Mouse (Mus musculus) MEL (cell line): Measurements from ENCODE around the gene Gdpd3. TPM values are rescaled to one million over a fixed set of nuclear protein-coding genes. Genes with fewer than 3 reads are reported as not detected.
"Not testable (repeated sequence)": the region's sequence is repeated elsewhere in the genome, so short reads cannot be mapped to it uniquely, and the experiment has no call there.

Experiments used
- DNase-seq: peaks from one replicate; pipeline ENCODE4 v3.0.0; 2011; ENCODE audit warnings: low read depth, low spot score
- H3K27ac ChIP-seq: 2 replicates; pipeline ENCODE4 v1.5.1; 2012; ENCODE audit warnings: low read depth, mild to moderate bottlenecking, control low read depth, low read length, moderate library complexity; ENCODE audit not compliant: control insufficient read depth
- H3K27me3 ChIP-seq, 2 experiments: fragments of 150-350 bp in 1 of 2; sonication (generic) in 1 of 2; 2 replicates each; pipeline ENCODE4 v1.6.1; 2012; ENCODE audit warnings: low read length in 2 of 2, mild to moderate bottlenecking in 2 of 2, improper control_type of control experiment in 1 of 2, moderate library complexity in 1 of 2; ENCODE audit not compliant: insufficient read depth in 2 of 2, control insufficient read depth in 1 of 2
- H3K36me3 ChIP-seq, 2 experiments: 2 replicates each; pipeline ENCODE4 v1.6.1; 2012 to 2014; ENCODE audit warnings: low read length in 2 of 2, improper control_type of control experiment in 1 of 2, inconsistent platforms in 1 of 2, mild to moderate bottlenecking in 1 of 2; ENCODE audit not compliant: insufficient read depth in 2 of 2, control insufficient read depth in 1 of 2
- H3K4me1 ChIP-seq, 2 experiments: fragments of 150-350 bp in 1 of 2; sonication (generic) in 1 of 2; 2 replicates each; pipeline ENCODE4 v1.6.1; 2012; ENCODE audit warnings: low read length in 2 of 2, improper control_type of control experiment in 1 of 2, mild to moderate bottlenecking in 1 of 2; ENCODE audit not compliant: insufficient read depth in 2 of 2, control insufficient read depth in 1 of 2
- H3K4me3 ChIP-seq, 2 experiments: fragments of 150-350 bp in 1 of 2; sonication (generic) in 1 of 2; 2 replicates each; pipeline ENCODE4 v1.5.1; 2012; ENCODE audit warnings: low read depth in 2 of 2, low read length in 2 of 2, mild to moderate bottlenecking in 2 of 2, moderate library complexity in 2 of 2, control low read depth in 1 of 2, improper control_type of control experiment in 1 of 2; ENCODE audit not compliant: control insufficient read depth in 1 of 2, insufficient read depth in 1 of 2
- H3K79me2 ChIP-seq: 2 replicates; pipeline ENCODE4 v1.6.1; 2012; ENCODE audit warnings: mild to moderate bottlenecking, low read length, moderate library complexity; ENCODE audit not compliant: control insufficient read depth, poor library complexity, insufficient read depth
- H3K9ac ChIP-seq: 2 replicates; pipeline ENCODE4 v1.6.1; 2012; ENCODE audit warnings: low read depth, mild to moderate bottlenecking, control low read depth, low read length, moderate library complexity; ENCODE audit not compliant: control insufficient read depth, poor library complexity, severe bottlenecking
- H3K9me3 ChIP-seq: fragments of 150-350 bp; sonication (generic); replicated peaks from 2 replicates; pipeline ENCODE4 v1.6.1; 2012; ENCODE audit warnings: mild to moderate bottlenecking, low read length, improper control_type of control experiment, moderate library complexity; ENCODE audit not compliant: insufficient read depth
- BHLHE40 ChIP-seq: IDR thresholded peaks from 2 replicates; pipeline ENCODE4 v1.6.1; 2012; ENCODE audit warnings: low read depth, mild to moderate bottlenecking, inconsistent platforms, low read length, improper control_type of control experiment, borderline replicate concordance
- CHD1 ChIP-seq: IDR thresholded peaks from 2 replicates; pipeline ENCODE4 v1.6.1; 2012; ENCODE audit warnings: low read depth, mild to moderate bottlenecking, inconsistent platforms, low read length, improper control_type of control experiment
- CHD2 ChIP-seq: IDR thresholded peaks from 2 replicates; pipeline ENCODE4 v1.6.1; 2011; ENCODE audit warnings: low read length, improper control_type of control experiment
- ETS1 ChIP-seq: IDR thresholded peaks from 2 replicates; pipeline ENCODE4 v1.6.1; 2012; ENCODE audit warnings: low read depth, mild to moderate bottlenecking, inconsistent platforms, low read length, improper control_type of control experiment, moderate library complexity
- GATA1 ChIP-seq: IDR thresholded peaks from 2 replicates; pipeline ENCODE4 v1.6.1; 2011; ENCODE audit warnings: low read depth, low read length, improper control_type of control experiment
- JUND ChIP-seq: IDR thresholded peaks from 2 replicates; pipeline ENCODE4 v1.6.1; 2011; ENCODE audit warnings: low read depth, mild to moderate bottlenecking, improper control_type of control experiment, low read length
- MAZ ChIP-seq: IDR thresholded peaks from 2 replicates; pipeline ENCODE4 v1.6.1; 2012; ENCODE audit warnings: low read depth, mild to moderate bottlenecking, inconsistent platforms, low read length, improper control_type of control experiment
- MEF2A ChIP-seq: IDR thresholded peaks from 2 replicates; pipeline ENCODE4 v1.6.1; 2014; ENCODE audit warnings: low read depth, mild to moderate bottlenecking, inconsistent platforms, low read length, improper control_type of control experiment; ENCODE audit not compliant: poor library complexity, insufficient replicate concordance, severe bottlenecking; ENCODE audit errors: extremely low read depth
- MXI1 ChIP-seq: IDR thresholded peaks from 2 replicates; pipeline ENCODE4 v1.6.1; 2011; ENCODE audit warnings: mild to moderate bottlenecking, low read depth, low read length, improper control_type of control experiment
- MYC ChIP-seq: IDR thresholded peaks from 2 replicates; pipeline ENCODE4 v1.6.1; 2011; ENCODE audit warnings: low read depth, mild to moderate bottlenecking, low read length, improper control_type of control experiment, moderate library complexity
- NELFE ChIP-seq: IDR thresholded peaks from 2 replicates; pipeline ENCODE4 v1.6.1; 2011; ENCODE audit warnings: low read depth, low read length, improper control_type of control experiment
- NRF1 ChIP-seq: IDR thresholded peaks from 2 replicates; pipeline ENCODE4 v1.6.1; 2014; ENCODE audit warnings: low read depth, mild to moderate bottlenecking, inconsistent platforms, low read length, improper control_type of control experiment, moderate library complexity; ENCODE audit not compliant: poor library complexity, insufficient read depth, severe bottlenecking
- POLR2A ChIP-seq, 2 experiments: IDR thresholded peaks; 2 replicates each; pipeline ENCODE4 v1.6.1; 2011 to 2012; ENCODE audit warnings: low read length in 2 of 2, mild to moderate bottlenecking in 2 of 2, control low read depth in 1 of 2, improper control_type of control experiment in 1 of 2, low read depth in 1 of 2, moderate library complexity in 1 of 2; ENCODE audit not compliant: control insufficient read depth in 1 of 2, insufficient read depth in 1 of 2, poor library complexity in 1 of 2
- POLR2AphosphoS2 ChIP-seq: IDR thresholded peaks from 2 replicates; pipeline ENCODE4 v1.6.1; 2011; ENCODE audit warnings: low read length, improper control_type of control experiment
- POLR2AphosphoS5 ChIP-seq: IDR thresholded peaks from 2 replicates; pipeline ENCODE4 v1.6.1; 2012; ENCODE audit warnings: low read depth, borderline replicate concordance, mild to moderate bottlenecking, inconsistent platforms, low read length, moderate library complexity, mixed read lengths
- RAD21 ChIP-seq: IDR thresholded peaks from 2 replicates; pipeline ENCODE4 v1.6.1; 2011; ENCODE audit warnings: mild to moderate bottlenecking, low read depth, low read length, improper control_type of control experiment
- RCOR1 ChIP-seq: IDR thresholded peaks from 2 replicates; pipeline ENCODE4 v1.6.1; 2012; ENCODE audit warnings: low read depth, mild to moderate bottlenecking, inconsistent platforms, low read length, improper control_type of control experiment
- SMC3 ChIP-seq: IDR thresholded peaks from 2 replicates; pipeline ENCODE4 v1.6.1; 2011; ENCODE audit warnings: low read depth, low read length, improper control_type of control experiment
- TBP ChIP-seq: IDR thresholded peaks from 2 replicates; pipeline ENCODE4 v1.8.0; 2011; ENCODE audit warnings: low read depth, low read length, improper control_type of control experiment
- TCF12 ChIP-seq: IDR thresholded peaks from 2 replicates; pipeline ENCODE4 v1.6.1; 2014; ENCODE audit warnings: low read depth, mild to moderate bottlenecking, inconsistent platforms, low read length, improper control_type of control experiment, moderate library complexity
- USF1 ChIP-seq: IDR thresholded peaks from 2 replicates; pipeline ENCODE4 v1.6.1; 2014; ENCODE audit warnings: low read depth, mild to moderate bottlenecking, inconsistent platforms, low read length, improper control_type of control experiment, moderate library complexity
- ZNF384 ChIP-seq: IDR thresholded peaks from 2 replicates; pipeline ENCODE4 v1.6.1; 2012; ENCODE audit warnings: low read depth, mild to moderate bottlenecking, inconsistent platforms, low read length, improper control_type of control experiment
- polyA plus RNA-seq, 2 experiments: library from polyadenylated mRNA; stranded (reverse) in 1 of 2; unstranded in 1 of 2; fragments of >175 nt in 1 of 2; fragments of >200 nt in 1 of 2; gene quantifications; 2 replicates each; pipeline versions ENCODE4 v1.2.1 to v1.2.4; 2012; ENCODE audit warnings: low replicate concordance in 2 of 2, low read depth in 1 of 2; ENCODE audit not compliant: insufficient read length in 2 of 2, insufficient read depth in 1 of 2, missing spikeins in 1 of 2
- total RNA-seq: library from RNA; depleted of rRNA; stranded (reverse); fragments of 300-350 nt; gene quantifications from 2 replicates; pipeline ENCODE4 v1.2.3, GENCODE M21; 2012

Gene Gdpd3
- total and polyA plus RNA-seq, 3 experiments, result 12.7 to 13.0 TPM; not detected in 1

- H3K4me3 ChIP-seq, result no peak overlapping the region
- no peaks in the 10 kb centered on the region for H3K9me3 ChIP-seq
- no peak overlapping the region for H3K27ac ChIP-seq
- peaks cover 0 to 8% of the 10 kb centered on the region in 2 experiments; a peak in 1 of 4 replicates for H3K27me3 ChIP-seq
- H3K36me3 ChIP-seq, result no peaks in the 10 kb centered on the region
- no peak for TF ChIP-seq GATA1
- no peak for TF ChIP-seq BHLHE40
- TF ChIP-seq POLR2AphosphoS5, result no peak
- TF ChIP-seq CHD2, result no peak
- no peak for TF ChIP-seq NRF1
- TF ChIP-seq RCOR1, result no peak
- TF ChIP-seq CHD1, result no peak
- TF ChIP-seq POLR2A (IDR thresholded peaks at IDR 0.05; ENCODE audit: control insufficient read depth in 1 of 2, insufficient read depth in 1 of 2, low read depth in 1 of 2, low read length in 2 of 2, poor library complexity in 1 of 2), result no peak
- TF ChIP-seq JUND, result no peak
- TF ChIP-seq TCF12, result no peak
- no peak for TF ChIP-seq NELFE
- no peak for TF ChIP-seq RAD21
- TF ChIP-seq MXI1, result no peak
- TF ChIP-seq USF1, result no peak
- TF ChIP-seq MAZ, result no peak
- H3K4me1 ChIP-seq, result peaks cover 0 to 3% of the 10 kb centered on the region in 2 experiments; a peak in 1 of 4 replicates
- no peak for DNase-seq
- H3K9ac ChIP-seq, result no peak overlapping the region
- H3K79me2 ChIP-seq, result no peaks in the 10 kb centered on the region
Measured at GRCm38 (mm10) chr7:126725667-126726066, 40.5 kb upstream of the Gdpd3 start.

- not testable (repeated sequence) for H3K9me3 ChIP-seq, H3K27ac ChIP-seq, H3K27me3 ChIP-seq, H3K4me1 ChIP-seq, H3K79me2 ChIP-seq, H3K36me3 ChIP-seq, H3K4me3 ChIP-seq, H3K9ac ChIP-seq, DNase-seq
- peak; percentile 60; the same call in 1 of the 2 replicates for TF ChIP-seq ZNF384
Measured at GRCm38 (mm10) chr7:126730256-126730789, 35.8 kb upstream of the Gdpd3 start.

GRCm38 (mm10) chr7:126736122-126736521 is 30.0 kb upstream of the Gdpd3 start:
- Histone ChIP-seq H3K79me2 (no peaks in the 10 kb centered on the region), H3K4me1 (no peaks in the 10 kb centered on the region), H3K9ac (no peak overlapping the region), H3K4me3 (no peak overlapping the region), H3K9me3 (no peaks in the 10 kb centered on the region), H3K36me3 (no peaks in the 10 kb centered on the region), H3K27ac (no peak overlapping the region)
- DNase-seq, result no peak
- TF ChIP-seq ETS1 (no peak), BHLHE40 (no peak), MEF2A (no peak), MYC (no peak), MXI1 (no peak), SMC3 (no peak), POLR2AphosphoS5 (no peak), USF1 (no peak), NELFE (no peak), POLR2AphosphoS2 (no peak), TBP (no peak), POLR2A (IDR thresholded peaks at IDR 0.05; ENCODE audit: control insufficient read depth in 1 of 2, insufficient read depth in 1 of 2, low read depth in 1 of 2, low read length in 2 of 2, poor library complexity in 1 of 2) (no peak)
- TF ChIP-seq, all 39 proteins: peak for 0
- H3K27me3 ChIP-seq, result no peaks in the 10 kb centered on the region; a peak in 3 of 4 replicates
